Mouse (Mus musculus): ENCODE measurements around the gene Slc1a3. TPM values are rescaled to one million over a fixed set of nuclear protein-coding genes. Genes with fewer than 3 reads are reported as not detected.

Gene Slc1a3
- total and polyA plus RNA-seq, 3 experiments, result 4.5 to 12.6 (median 6.5) TPM

DNA sequence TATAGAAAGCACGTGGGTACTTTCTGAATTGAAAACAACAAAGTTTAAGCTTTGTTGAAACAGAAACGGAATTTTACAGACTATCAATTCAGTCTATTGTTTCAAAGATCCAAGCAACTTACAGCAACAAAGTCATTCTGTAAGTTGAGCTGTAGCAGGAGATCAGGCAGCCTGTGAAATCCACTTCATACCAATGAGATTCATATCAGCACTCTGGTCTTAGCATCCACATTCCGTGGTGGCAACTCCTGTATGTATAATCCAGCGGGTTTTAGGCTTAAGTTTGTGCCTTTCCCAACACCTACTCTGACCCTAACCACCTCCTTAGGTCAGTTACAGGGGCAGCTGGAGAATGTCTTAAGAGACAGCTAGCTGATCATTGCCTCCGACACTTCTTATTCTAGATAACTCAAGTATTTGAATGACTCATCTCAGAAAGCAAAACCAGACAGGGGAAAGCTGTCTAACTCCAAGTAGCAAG, 34.3 kb downstream of the Slc1a3 start:
- Histone ChIP-seq H3K9ac (ENCODE audit: insufficient read depth, low read depth) (peak overlapping the region; percentile 31; the same call in 1 of the 2 replicates), H3K4me2 (ENCODE audit: insufficient read depth, low read depth, poor library complexity, severe bottlenecking) (peak overlapping the region; percentile 79)

DNA sequence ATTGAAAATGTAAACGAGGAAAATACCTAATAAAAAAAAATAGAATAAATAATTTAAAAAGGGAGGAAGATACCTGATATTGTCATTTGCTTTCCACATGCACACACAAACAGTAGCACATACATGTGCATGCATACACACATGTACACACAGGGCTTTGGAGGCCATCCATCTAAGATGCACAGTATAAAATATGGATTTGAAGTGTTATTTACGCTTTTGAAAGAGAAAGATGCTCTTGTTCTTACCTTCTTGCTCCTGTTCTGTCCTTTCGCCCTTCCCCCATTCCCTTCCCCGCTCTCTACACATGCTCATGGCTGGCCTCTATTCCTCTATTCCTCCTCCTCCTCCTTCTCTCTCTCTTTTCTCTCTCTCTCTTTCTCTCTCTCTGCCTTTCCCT, 34.9 kb downstream of the Slc1a3 start:
- dilution Hi-C loops (cut with MboI; ENCODE audit: extremely low pct_ligation_motif_present, extremely low pct_unique_long_range_greater_than_20kb, low sequenced_read_pairs) (no loop called here), in situ Hi-C loops (cut with MboI; ENCODE audit: low pct_ligation_motif_present, low pct_unique_long_range_greater_than_20kb, low sequenced_read_pairs) (no loop called here)
- TF ChIP-seq RCOR1 (conservative IDR thresholded peaks at IDR 0.05; ENCODE audit: low read depth, low read length) (no peak), CHD2 (IDR thresholded peaks at IDR 0.05; ENCODE audit: low read length) (0 out of 2 replicates have a peak, but pooled peaks have one; percentile 21), PAX5 (IDR thresholded peaks at IDR 0.05; ENCODE audit: low read length) (no peak), GABPA (IDR thresholded peaks at IDR 0.05; ENCODE audit: insufficient replicate concordance, low read depth, low read length) (no peak), TCF12 (IDR thresholded peaks at IDR 0.05; ENCODE audit: low read depth, low read length) (no peak), CHD1 (IDR thresholded peaks at IDR 0.05; ENCODE audit: low read depth, low read length) (0 out of 2 replicates have a peak, but pooled peaks have one; percentile 9), MEF2A (IDR thresholded peaks at IDR 0.05; ENCODE audit: borderline replicate concordance, low read depth, low read length) (no peak), MYC (IDR thresholded peaks at IDR 0.05; ENCODE audit: low read depth, low read length) (peak; percentile 67; the same call in 1 of the 2 replicates), MAZ (IDR thresholded peaks at IDR 0.05; ENCODE audit: low read depth, low read length) (no peak)
- 0 out of 2 replicates have a peak, but pooled peaks cover 3% of the 10 kb centered on the region for H3K79me2 ChIP-seq (replicated peaks; ENCODE audit: control insufficient read depth, extremely low read depth, insufficient read depth, poor library complexity, severe bottlenecking)
- peak overlapping the region; percentile 94 for H3K4me2 ChIP-seq (ENCODE audit: insufficient read depth, low read depth, poor library complexity, severe bottlenecking)
- H3K27me3 ChIP-seq (replicated peaks), result no peaks in the 10 kb centered on the region
- peaks cover 13 to 54% of the 10 kb centered on the region in 2 experiments for H3K4me1 ChIP-seq (ENCODE audit: control insufficient read depth in 1 of 2, insufficient read depth in 2 of 2)
- H3K9ac ChIP-seq (ENCODE audit: insufficient read depth, low read depth), result peak overlapping the region; percentile 48; the same call in 1 of the 2 replicates
- H3K4me3 ChIP-seq (replicated peaks in 1 of 3; ENCODE audit: low read depth in 2 of 3, low read length in 2 of 3, poor library complexity in 1 of 3), result peak overlapping the region; percentile 13 to 54 (median 54)
- H3K36me3 ChIP-seq (replicated peaks in 1 of 2; ENCODE audit: control insufficient read depth in 1 of 2, insufficient read depth in 1 of 2, low read length in 1 of 2), result peaks cover 0 to 5% of the 10 kb centered on the region in 2 experiments
- DNase-seq (ENCODE audit: extremely low read depth), result peak; percentile 49
- 0 out of 2 replicates have a peak overlapping the region, but pooled peaks have one; percentile 46 for H3K27ac ChIP-seq (ENCODE audit: insufficient read depth, low read depth)
- no peaks in the 10 kb centered on the region for H3K9me3 ChIP-seq (replicated peaks; ENCODE audit: low read length)

More for the DNA sequence above, 34.3 kb downstream of the Slc1a3 start:
- in situ Hi-C loops (cut with MboI; ENCODE audit: low pct_ligation_motif_present, low pct_unique_long_range_greater_than_20kb, low sequenced_read_pairs) (no loop called here), dilution Hi-C loops (cut with MboI; ENCODE audit: extremely low pct_ligation_motif_present, extremely low pct_unique_long_range_greater_than_20kb, low sequenced_read_pairs) (no loop called here)
- Histone ChIP-seq H3K4me1 (ENCODE audit: control insufficient read depth in 1 of 2, insufficient read depth in 2 of 2) (peaks cover 18 to 60% of the 10 kb centered on the region in 2 experiments), H3K4me3 (replicated peaks in 1 of 3; ENCODE audit: low read depth in 2 of 3, low read length in 2 of 3, poor library complexity in 1 of 3) (peak overlapping the region; percentile 33 to 51 (median 39)), H3K79me2 (replicated peaks; ENCODE audit: control insufficient read depth, extremely low read depth, insufficient read depth, poor library complexity, severe bottlenecking) (0 out of 2 replicates have a peak, but pooled peaks cover under 1% of the 10 kb centered on the region), H3K27me3 (replicated peaks) (no peaks in the 10 kb centered on the region), H3K9me3 (replicated peaks; ENCODE audit: low read length) (no peaks in the 10 kb centered on the region), H3K36me3 (replicated peaks in 1 of 2; ENCODE audit: control insufficient read depth in 1 of 2, insufficient read depth in 1 of 2, low read length in 1 of 2) (peaks cover 0 to 2% of the 10 kb centered on the region in 2 experiments), H3K27ac (ENCODE audit: insufficient read depth, low read depth) (peak overlapping the region; percentile 82)
- no peak for TF ChIP-seq ZMIZ1 (IDR thresholded peaks at IDR 0.05; ENCODE audit: low read depth, low read length)
- no peak for TF ChIP-seq ELF1 (IDR thresholded peaks at IDR 0.05; ENCODE audit: low read depth, low read length)
- TF ChIP-seq CHD2 (IDR thresholded peaks at IDR 0.05; ENCODE audit: low read length), result no peak
- peak; percentile 78 for TF ChIP-seq SIN3A (IDR thresholded peaks at IDR 0.05; ENCODE audit: low read length)
- no peak for TF ChIP-seq MEF2A (IDR thresholded peaks at IDR 0.05; ENCODE audit: borderline replicate concordance, low read depth, low read length)
- TF ChIP-seq ZKSCAN1 (IDR thresholded peaks at IDR 0.05; ENCODE audit: borderline replicate concordance, low read depth, low read length), result no peak
- TF ChIP-seq EP300 (IDR thresholded peaks at IDR 0.05; ENCODE audit: low read length), result peak; percentile 74
- no peak; the same call in 1 of the 2 replicates for TF ChIP-seq TBP (conservative IDR thresholded peaks at IDR 0.05; ENCODE audit: low read depth, low read length)
- TF ChIP-seq PAX5 (IDR thresholded peaks at IDR 0.05; ENCODE audit: low read length), result no peak
- peak; percentile 73 for TF ChIP-seq MYC (IDR thresholded peaks at IDR 0.05; ENCODE audit: low read depth, low read length)
- no peak for TF ChIP-seq KAT2A (IDR thresholded peaks at IDR 0.05; ENCODE audit: insufficient replicate concordance, low read length)
- TF ChIP-seq IRF4 (IDR thresholded peaks at IDR 0.05; ENCODE audit: low read depth, low read length), result peak; percentile 89
- TF ChIP-seq ZNF384 (IDR thresholded peaks at IDR 0.05; ENCODE audit: low read depth, low read length), result peak; percentile 48
- no peak for TF ChIP-seq RAD21 (IDR thresholded peaks at IDR 0.05; ENCODE audit: low read depth, low read length)
- TF ChIP-seq SMC3 (IDR thresholded peaks at IDR 0.05; ENCODE audit: low read depth, low read length), result no peak
- no peak for TF ChIP-seq ZC3H11A (IDR thresholded peaks at IDR 0.05; ENCODE audit: low read depth, low read length)
- TF ChIP-seq RCOR1 (conservative IDR thresholded peaks at IDR 0.05; ENCODE audit: low read depth, low read length), result peak; percentile 65; the same call in 1 of the 2 replicates
- TF ChIP-seq CTCF (conservative IDR thresholded peaks at IDR 0.05 in 1 of 2, IDR thresholded peaks at IDR 0.05 in 1 of 2; ENCODE audit: low read depth in 2 of 2, low read length in 2 of 2), result no peak
- TF ChIP-seq JUN (IDR thresholded peaks at IDR 0.05; ENCODE audit: insufficient read depth, low read depth, low read length), result peak; percentile 65
- TF ChIP-seq TCF12 (IDR thresholded peaks at IDR 0.05; ENCODE audit: low read depth, low read length), result 0 out of 2 replicates have a peak, but pooled peaks have one; percentile 15
- no peak for TF ChIP-seq POLR2AphosphoS2 (IDR thresholded peaks at IDR 0.05; ENCODE audit: low read depth, low read length)
- no peak for TF ChIP-seq GABPA (IDR thresholded peaks at IDR 0.05; ENCODE audit: insufficient replicate concordance, low read depth, low read length)
- TF ChIP-seq NELFE (IDR thresholded peaks at IDR 0.05; ENCODE audit: low read depth, low read length), result no peak
- 0 out of 2 replicates have a peak, but pooled peaks have one; percentile 75 for TF ChIP-seq CHD1 (IDR thresholded peaks at IDR 0.05; ENCODE audit: low read depth, low read length)
- no peak for TF ChIP-seq POLR2A (IDR thresholded peaks at IDR 0.05; ENCODE audit: low read depth, low read length)
- TF ChIP-seq MAFK (IDR thresholded peaks at IDR 0.05; ENCODE audit: insufficient replicate concordance, low read length), result no peak
- 0 out of 2 replicates have a peak, but pooled peaks have one; percentile 37 for TF ChIP-seq ETS1 (conservative IDR thresholded peaks at IDR 0.05; ENCODE audit: low read depth, low read length)
- TF ChIP-seq JUND (conservative IDR thresholded peaks at IDR 0.05; ENCODE audit: low read depth, low read length), result peak; percentile 87
- TF ChIP-seq BHLHE40 (IDR thresholded peaks at IDR 0.05; ENCODE audit: low read depth, low read length), result no peak
- no peak for TF ChIP-seq UBTF (IDR thresholded peaks at IDR 0.05; ENCODE audit: low read depth, low read length)
- peak; percentile 60 for TF ChIP-seq MAX (IDR thresholded peaks at IDR 0.05; ENCODE audit: low read length)
- peak; percentile 73; the same call in 1 of the 2 replicates for TF ChIP-seq MXI1 (IDR thresholded peaks at IDR 0.05; ENCODE audit: low read depth, low read length)
- no peak for TF ChIP-seq E2F4 (IDR thresholded peaks at IDR 0.05; ENCODE audit: insufficient replicate concordance, low read depth, low read length)
- peak; percentile 71 for DNase-seq (ENCODE audit: extremely low read depth)
